Mouse (Mus musculus) Patski (cell line): ENCODE data around the gene Cdk15. TPM values are rescaled to one million over a fixed set of nuclear protein-coding genes. Genes with fewer than 3 reads are reported as not detected.

Source experiments
- ATAC-seq: fragments of 100-300 bp; one replicate; pipeline ENCODE4 v1.8.0; 2021
- CTCF ChIA-PET: fragments of 350-600 bp; sonication (Branson Sonifier 250); formaldehyde crosslinking; loops from one replicate; lab custom pipeline; 2022; ENCODE audit warnings: inconsistent platforms; lab: Charles Lee
- POLR2A ChIA-PET: fragments of 350-600 bp; sonication (Branson Sonifier 250); formaldehyde crosslinking; loops from one replicate; lab custom pipeline; 2022; ENCODE audit warnings: antibody characterized with exemption, inconsistent platforms; lab: Charles Lee
- DNase-seq: peaks from one replicate; pipeline ENCODE4 v3.0.0-alpha.2; 2011; ENCODE audit warnings: low read depth, low spot score
- H3K27me3 ChIP-seq: fragments of 371-371 bp; one replicate; pipeline ENCODE4 v1.5.1; 2021
- CTCF ChIP-seq: fragments of 100-300 bp; IDR thresholded peaks from one replicate; pipeline ENCODE4 v1.5.1; 2021
- in situ Hi-C: fragments of 300-500 bp; cut with MboI; formaldehyde crosslinking; loops from 3 replicates; pipeline ENCODE4 v1.11.1; 2018; ENCODE audit warnings: low pct_unique_long_range_greater_than_20kb, mixed read lengths
- polyA plus RNA-seq: library from polyadenylated mRNA; unstranded; gene quantifications from one replicate; pipeline ENCODE4 v1.2.3, GENCODE M21; 2021

Cdk15 gene
- polyA plus RNA-seq, 1 experiment from 2014 or later: 7.3 TPM

DNA sequence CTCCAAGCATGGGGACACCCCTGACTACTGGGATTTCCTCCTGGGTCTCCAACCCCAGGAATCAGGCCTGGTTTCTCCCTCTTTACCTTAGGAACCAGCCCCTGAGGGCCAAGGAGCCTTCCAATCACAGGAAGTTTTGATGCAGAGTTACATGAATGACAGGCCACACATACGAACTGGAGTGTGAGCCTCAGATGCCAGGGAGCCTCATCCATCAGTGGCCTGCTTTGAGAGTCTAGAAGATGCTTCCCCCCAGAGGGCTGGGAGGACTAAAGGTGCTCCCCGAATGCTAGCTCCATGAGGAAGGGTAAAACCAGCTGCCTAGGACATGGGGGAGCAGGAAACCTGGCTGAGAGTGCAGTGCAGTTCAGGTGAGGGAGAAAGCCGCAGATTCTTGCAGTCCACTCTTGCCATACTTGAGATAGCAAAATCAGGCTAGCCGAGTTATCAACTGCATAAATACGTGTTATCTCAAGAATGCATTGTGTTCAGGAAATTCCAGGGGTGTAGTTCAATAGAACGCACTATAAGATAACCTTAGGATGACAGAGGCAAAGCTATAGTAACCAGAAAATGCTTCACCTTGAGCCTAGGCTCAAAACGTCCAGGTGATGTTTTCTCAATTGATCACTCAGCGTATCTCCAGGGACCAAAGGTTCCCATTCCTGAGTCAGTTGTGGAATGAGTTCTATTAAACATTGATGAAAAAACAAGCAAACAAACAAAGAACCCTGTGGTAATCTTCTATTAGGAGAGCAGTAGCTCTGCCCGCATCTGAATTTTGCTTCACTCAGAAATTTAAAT is 64.6 kb downstream of the Cdk15 start:
- POLR2A ChIA-PET: no interaction called here

DNA sequence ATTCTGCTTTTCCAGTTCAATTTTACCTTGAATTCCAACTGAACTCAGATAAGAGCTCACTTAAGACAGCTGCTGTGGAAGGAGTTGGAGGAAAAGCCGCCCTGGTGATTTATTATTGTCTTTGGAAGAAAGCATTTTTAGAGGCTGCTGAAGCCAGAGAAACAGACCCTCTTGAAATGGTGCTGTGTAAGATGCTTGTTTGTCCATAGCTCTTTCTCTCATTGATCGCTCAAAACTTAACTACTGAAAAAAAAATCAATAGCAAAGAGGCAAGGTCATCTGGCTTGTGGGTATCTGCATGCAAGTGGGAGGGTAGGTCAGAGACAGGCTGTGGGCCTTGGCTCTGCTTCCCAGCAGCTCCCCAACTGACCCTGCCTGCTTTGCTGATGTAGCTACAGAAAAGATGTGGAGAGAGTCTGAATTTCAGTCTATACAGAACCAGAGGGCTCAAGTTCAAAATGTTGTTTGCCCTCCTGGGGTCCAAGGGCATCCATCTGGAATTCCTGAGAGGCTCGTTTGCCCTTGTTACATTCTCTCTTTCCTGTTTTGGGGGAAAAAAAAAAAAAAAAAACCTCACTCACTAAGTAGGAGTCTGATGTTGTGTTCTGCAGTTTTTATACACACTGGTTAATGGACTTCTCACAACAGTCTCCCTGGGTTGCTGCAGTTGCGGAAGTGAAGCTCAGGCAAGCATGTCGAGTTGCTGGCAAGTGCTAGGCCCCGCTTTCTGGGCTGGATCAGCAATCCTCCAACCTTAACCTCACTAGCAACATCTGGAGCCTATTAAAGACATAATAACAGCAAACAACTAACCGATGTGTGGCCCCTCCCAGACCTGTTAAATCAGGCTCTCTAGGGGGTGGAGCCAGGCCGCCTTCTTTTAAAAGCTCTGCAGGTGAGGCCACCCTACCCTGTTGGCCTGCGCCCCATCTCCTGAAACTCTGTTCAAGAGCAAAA is 65.5 kb downstream of the Cdk15 start:
- TF ChIP-seq CTCF: no peak
- no peaks in the 10 kb centered on the region for H3K27me3 ChIP-seq
- ATAC-seq (peak; percentile 44), DNase-seq (no peak)
- ChIA-PET CTCF (interaction anchor here (0.8 to 1.3 kb wide), 5 partner anchors 11 to 301 kb away, joined by 3 read pairs; no protein-coding TSS in a partner anchor), POLR2A (interaction anchor here (0.7 kb wide), 1 partner anchor 327 kb away, joined by 4 read pairs; no protein-coding TSS in a partner anchor)
- in situ Hi-C loops: no loop called here

More for the DNA sequence above, 64.6 kb downstream of the Cdk15 start:
- TF ChIP-seq CTCF: no peak
- H3K27me3 ChIP-seq: no peaks in the 10 kb centered on the region
- ATAC-seq (no peak), DNase-seq (no peak)
- in situ Hi-C loops: no loop called here
- CTCF ChIA-PET: interaction anchor here (0.9 to 1.0 kb wide), 3 partner anchors 74 to 302 kb away, joined by 3 read pairs; no protein-coding TSS in a partner anchor

DNA sequence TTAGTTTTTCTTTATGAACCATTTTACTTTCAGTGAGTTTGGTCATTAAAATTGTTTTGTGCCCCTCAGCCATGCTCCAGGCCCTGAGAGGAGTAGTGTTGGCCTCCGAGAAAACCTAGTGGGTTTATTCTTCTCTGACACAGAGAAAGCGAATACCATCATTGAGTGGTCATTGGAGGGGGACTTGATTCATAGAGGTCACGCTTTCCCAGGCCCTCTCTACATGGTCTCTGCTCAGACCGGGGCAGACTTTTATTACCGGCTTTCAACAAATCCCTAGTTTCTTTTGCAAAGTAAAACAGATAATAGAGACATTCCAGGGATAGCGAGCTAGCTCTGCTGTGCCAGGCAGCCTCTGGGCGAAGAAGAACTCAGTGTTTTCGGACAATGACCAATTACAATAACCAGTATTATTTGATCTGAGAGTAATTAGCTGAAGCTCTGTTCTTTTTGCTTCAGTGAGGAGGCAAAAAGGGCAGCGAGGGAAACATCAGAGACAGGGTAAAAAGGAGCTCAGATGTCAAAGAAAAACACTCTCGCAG is 70.2 kb downstream of the Cdk15 start:
- no peak for TF ChIP-seq CTCF
- POLR2A ChIA-PET: no interaction called here
- in situ Hi-C loops: no loop called here
- CTCF ChIA-PET: no interaction called here
- DNase-seq (no peak), ATAC-seq (no peak)
- H3K27me3 ChIP-seq: no peaks in the 10 kb centered on the region

DNA sequence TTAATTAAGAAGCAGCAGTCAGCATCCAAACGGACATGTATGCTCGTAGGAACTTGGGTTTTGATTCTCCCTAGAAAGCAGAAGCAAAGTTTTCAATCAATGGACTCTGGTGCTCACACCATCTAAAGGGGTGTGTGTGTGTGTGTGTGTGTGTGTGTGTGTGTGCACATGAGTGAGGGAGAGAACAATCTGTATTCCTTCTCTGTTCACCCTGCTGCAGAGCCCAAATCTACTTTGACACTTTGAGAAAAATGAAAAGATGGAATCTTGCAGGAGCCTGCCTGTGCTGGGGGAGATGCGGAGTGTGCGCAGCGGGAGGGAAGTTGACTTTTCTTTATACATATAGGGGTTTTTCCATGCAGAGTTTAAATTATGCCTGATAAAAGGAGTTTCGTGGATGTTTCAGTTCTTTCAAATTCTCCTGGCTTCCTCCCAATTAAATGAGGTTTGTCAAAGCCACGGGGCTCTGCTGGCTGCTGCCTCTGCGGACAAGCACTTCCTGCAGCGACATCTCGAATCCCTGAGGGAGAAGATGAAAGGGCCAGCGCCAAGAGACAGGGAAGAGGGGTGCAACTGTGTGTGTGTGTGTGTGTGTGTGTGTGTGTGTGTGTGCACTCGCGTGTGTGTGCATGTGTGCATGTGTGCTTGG is 76.2 kb downstream of the Cdk15 start:
- ChIA-PET POLR2A (no interaction called here), CTCF (interaction anchor here (0.7 kb wide), 1 partner anchor 143 kb away, joined by 3 read pairs; no protein-coding TSS in a partner anchor)
- in situ Hi-C loops: no loop called here
- no peaks in the 10 kb centered on the region for H3K27me3 ChIP-seq
- TF ChIP-seq CTCF: no peak
- ATAC-seq (no peak), DNase-seq (no peak)

DNA sequence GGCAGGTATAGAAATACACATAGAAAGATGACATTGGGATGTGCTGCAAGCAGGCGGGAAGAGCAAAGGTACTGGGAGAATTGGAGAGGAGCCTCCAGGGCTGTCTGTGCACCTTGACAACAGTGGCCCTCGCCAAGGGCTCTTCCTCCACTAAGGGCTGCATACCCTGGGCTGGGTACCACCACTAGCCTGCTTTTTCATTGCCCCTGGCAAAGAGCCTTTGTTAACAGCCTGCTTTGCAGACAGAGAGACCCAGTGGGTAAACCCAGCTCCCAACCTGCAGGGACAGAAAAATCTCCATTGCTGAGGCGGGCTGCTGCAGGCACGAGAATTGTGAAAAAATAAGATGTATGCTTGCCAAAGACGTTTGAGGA is 76.7 kb downstream of the Cdk15 start:
- in situ Hi-C loops: no loop called here
- ChIA-PET POLR2A (no interaction called here), CTCF (no interaction called here)
- TF ChIP-seq CTCF: no peak
- ATAC-seq (no peak), DNase-seq (no peak)
- no peaks in the 10 kb centered on the region for H3K27me3 ChIP-seq

DNA sequence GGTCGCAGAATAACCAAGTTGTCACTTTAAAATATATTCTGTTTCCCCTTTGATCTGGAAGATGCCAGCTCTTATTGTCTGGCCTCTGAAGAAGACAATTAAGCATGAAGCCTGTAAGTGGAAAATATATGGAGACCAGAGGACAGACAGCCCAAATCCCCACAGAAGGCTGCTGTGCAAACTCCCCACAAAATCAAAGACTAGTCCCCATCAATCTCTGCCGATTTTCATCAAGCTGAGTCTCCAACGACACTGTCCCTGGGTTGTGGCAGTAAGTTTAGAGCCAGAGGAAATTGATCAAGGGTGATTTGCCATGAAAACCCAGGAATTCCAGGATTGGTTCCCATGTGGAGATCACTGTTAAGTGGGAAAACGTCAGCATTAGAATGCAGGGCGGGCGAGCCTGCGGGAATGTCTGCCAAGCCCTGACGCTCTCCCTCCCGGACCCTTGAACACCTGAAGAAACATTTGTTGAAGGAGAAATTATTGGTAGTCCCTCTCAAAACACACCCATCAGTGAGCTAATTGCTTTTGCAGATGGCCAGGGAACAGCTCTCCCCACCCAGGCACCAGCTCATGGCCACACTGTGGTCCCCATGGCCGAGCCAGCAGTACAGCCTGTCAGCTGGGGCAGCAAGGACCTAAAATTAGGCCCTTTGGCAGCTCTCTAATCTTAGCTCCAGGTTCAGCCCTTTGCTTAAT is 77.3 kb downstream of the Cdk15 start:
- in situ Hi-C loops: no loop called here
- TF ChIP-seq CTCF: no peak
- H3K27me3 ChIP-seq: no peaks in the 10 kb centered on the region
- ChIA-PET POLR2A (interaction anchor here (0.6 kb wide), 1 partner anchor 214 kb away, joined by 3 read pairs; no protein-coding TSS in a partner anchor), CTCF (interaction anchor here (1.0 kb wide), 1 partner anchor 10 kb away, joined by 4 read pairs; no protein-coding TSS in a partner anchor)
- DNase-seq (no peak), ATAC-seq (no peak)

DNA sequence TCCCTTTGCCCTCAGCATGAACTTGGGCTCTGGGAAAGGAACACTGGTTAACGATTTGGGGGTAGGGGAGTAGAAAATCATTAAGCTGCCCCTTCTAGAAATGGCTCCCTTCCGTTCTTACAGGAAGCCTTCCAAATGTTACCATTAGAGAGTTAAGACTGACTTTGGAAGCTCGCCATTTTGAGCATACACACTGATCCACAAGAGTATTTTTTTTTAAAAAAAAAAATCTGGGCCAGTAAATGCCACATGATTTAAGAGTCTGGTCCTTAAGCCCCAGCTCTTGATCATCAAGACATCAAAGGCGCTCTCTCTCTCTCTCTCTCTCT is 77.8 kb downstream of the Cdk15 start:
- CTCF ChIA-PET: interaction anchor here (1.0 kb wide), 1 partner anchor 11 kb away, joined by 4 read pairs; no protein-coding TSS in a partner anchor
- ATAC-seq: no peak
- POLR2A ChIA-PET: interaction anchor here (0.6 kb wide), 1 partner anchor 214 kb away, joined by 3 read pairs; no protein-coding TSS in a partner anchor
- no peak for TF ChIP-seq CTCF
- DNase-seq: no peak
- no peaks in the 10 kb centered on the region for H3K27me3 ChIP-seq
- in situ Hi-C loops: no loop called here

DNA sequence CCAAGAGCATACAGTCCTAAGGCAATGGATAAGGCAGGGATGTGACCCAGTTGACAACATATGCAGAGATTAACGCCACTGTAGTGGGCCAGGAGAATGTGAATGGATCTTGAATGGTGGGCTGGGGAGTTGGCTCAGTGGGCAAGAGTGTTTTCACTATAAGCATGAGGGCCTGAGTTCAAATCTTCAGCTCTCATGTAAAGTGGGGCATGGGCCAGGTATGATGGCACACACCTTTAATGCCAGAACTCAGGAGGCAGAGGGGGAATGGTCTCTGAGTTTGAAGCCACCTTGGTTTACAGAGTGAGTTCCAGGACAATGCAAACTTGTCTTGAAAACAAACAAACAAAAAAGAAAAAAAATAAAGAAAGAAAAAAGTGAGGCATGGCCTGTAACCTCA is 79.5 kb downstream of the Cdk15 start:
- DNase-seq: no peak
- no peak for ATAC-seq
- POLR2A ChIA-PET: no interaction called here
- TF ChIP-seq CTCF: no peak
- CTCF ChIA-PET: no interaction called here
- in situ Hi-C loops: loop anchor here (5.0 kb wide), 1 partner anchor 46 kb away; no protein-coding TSS in a partner anchor
- no peaks in the 10 kb centered on the region for H3K27me3 ChIP-seq

DNA sequence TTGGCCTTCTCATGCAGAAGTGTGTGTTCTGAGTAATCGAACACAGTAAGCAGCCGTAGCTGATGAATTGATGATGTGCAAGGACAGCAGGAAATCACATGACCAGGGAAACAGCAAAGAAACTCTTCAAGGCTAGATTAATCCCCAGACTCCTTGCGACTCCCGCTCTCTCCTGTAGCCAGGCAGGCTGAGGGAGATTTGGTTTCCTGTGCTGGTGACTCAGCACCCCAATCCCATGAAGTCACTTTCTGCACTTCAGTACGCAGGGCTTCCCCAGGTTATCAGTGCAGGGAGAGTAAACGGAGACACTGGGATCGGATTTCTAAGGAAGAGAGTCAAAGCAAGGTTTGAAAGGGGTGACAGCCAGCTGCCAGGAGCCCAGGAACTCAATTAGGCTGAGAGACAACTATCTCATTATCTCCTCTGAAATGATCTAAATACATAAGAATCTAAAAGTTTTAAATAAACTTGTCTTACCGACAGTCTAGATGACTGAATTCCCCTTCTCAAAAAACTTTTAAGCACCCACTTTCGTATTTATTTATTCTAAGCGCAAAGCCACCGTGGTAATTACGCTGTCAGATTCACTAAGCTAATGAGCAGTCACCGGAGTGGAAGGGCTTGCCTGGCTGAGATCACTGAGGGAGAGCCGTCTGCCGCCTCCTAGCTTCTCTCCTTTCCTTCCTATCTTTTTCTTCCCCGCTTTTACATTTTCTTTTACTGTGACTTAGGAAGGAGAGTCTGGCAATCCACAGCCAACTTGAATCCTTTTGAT is 84.3 kb downstream of the Cdk15 start:
- ATAC-seq (peak; percentile 95), DNase-seq (peak; percentile 69)
- POLR2A ChIA-PET: no interaction called here
- CTCF ChIA-PET: no interaction called here
- in situ Hi-C loops: loop anchor here (5.0 kb wide), 1 partner anchor 101 kb away; no protein-coding TSS in a partner anchor
- TF ChIP-seq CTCF: no peak
- H3K27me3 ChIP-seq: no peaks in the 10 kb centered on the region
